Mouse (Mus musculus) hindbrain, embryonic 12.5 days (tissue): ENCODE measurements around the gene Fignl1. TPM values are rescaled to one million over a fixed set of nuclear protein-coding genes. Genes with fewer than 3 reads are reported as not detected.
A peak's percentile ranks its signal among the peaks of the same experiment; 100 is the strongest.

Source experiments
- ATAC-seq: fragments of 200-750 bp; cut with Nextera tagmentation; 2 replicates; pipeline ENCODE4 v1.8.0; 2017; ENCODE audit warnings: moderate TSS enrichment; ENCODE audit not compliant: low FRiP score
- H3K27ac ChIP-seq: fragments of 300-500 bp; sonication (generic); 2 replicates; pipeline ENCODE4 v1.5.1; 2016; ENCODE audit warnings: mild to moderate bottlenecking
- H3K27me3 ChIP-seq: fragments of 300-500 bp; sonication (generic); 2 replicates; pipeline ENCODE4 v1.6.1; 2016; ENCODE audit warnings: mild to moderate bottlenecking
- H3K36me3 ChIP-seq: fragments of 300-500 bp; sonication (generic); 2 replicates; pipeline ENCODE4 v1.6.1; 2016; ENCODE audit warnings: mild to moderate bottlenecking
- H3K4me1 ChIP-seq: fragments of 300-500 bp; sonication (generic); 2 replicates; pipeline ENCODE4 v1.6.1; 2016
- H3K4me2 ChIP-seq: fragments of 300-500 bp; sonication (generic); replicated peaks from 2 replicates; pipeline ENCODE4 v1.6.1; 2016; ENCODE audit warnings: mild to moderate bottlenecking
- H3K4me3 ChIP-seq: fragments of 300-500 bp; sonication (generic); 2 replicates; pipeline ENCODE4 v1.5.1; 2016; ENCODE audit warnings: mild to moderate bottlenecking
- H3K9ac ChIP-seq: fragments of 300-500 bp; sonication (generic); 2 replicates; pipeline ENCODE4 v1.6.1; 2016; ENCODE audit warnings: mild to moderate bottlenecking, moderate library complexity
- H3K9me3 ChIP-seq: fragments of 300-500 bp; sonication (generic); replicated peaks from 2 replicates; pipeline ENCODE4 v1.6.1; 2016; ENCODE audit warnings: mild to moderate bottlenecking
- WGBS: fragments of 180-500 bp; shearing (Covaris S2); methylation state at CpG from one replicate; pipeline ENCODE4 v1.1.7; 2016; 5-methylcytosine and 5-hydroxymethylcytosine counted together
- polyA plus RNA-seq: library from polyadenylated mRNA; unstranded; fragments of >200 nt; fragmentation: Nextera tagmentation; extraction: Ambion mirVana; gene quantifications from 2 replicates; pipeline ENCODE4 v1.2.1, GENCODE M21; 2016

The Fignl1 gene
- 41.0 and 41.1 TPM in 2 replicates for polyA plus RNA-seq

- Histone ChIP-seq H3K4me3 (peak within 1 kb of the TSS; percentile 47), H3K9me3 (no peaks in the 10 kb centered on the region), H3K27ac (peak within 1 kb of the TSS; percentile 97), H3K4me2 (peak within 1 kb of the TSS; percentile 83), H3K36me3 (no peaks in the 10 kb centered on the region; the same call in 1 of the 2 replicates), H3K9ac (peak within 1 kb of the TSS; percentile 76), H3K27me3 (no peaks in the 10 kb centered on the region), H3K4me1 (peaks cover 8% of the 10 kb centered on the region; the same call in 1 of the 2 replicates)
- WGBS, result under 1% methylated on average over 53 of the region's 53 CpGs
- peak; percentile 96 for ATAC-seq
Observed at GRCm38 (mm10) chr11:11808820-11809403, at the start of gene Fignl1. Gene Fignl1 (minus strand): TSS chr11:11808962.

DNA sequence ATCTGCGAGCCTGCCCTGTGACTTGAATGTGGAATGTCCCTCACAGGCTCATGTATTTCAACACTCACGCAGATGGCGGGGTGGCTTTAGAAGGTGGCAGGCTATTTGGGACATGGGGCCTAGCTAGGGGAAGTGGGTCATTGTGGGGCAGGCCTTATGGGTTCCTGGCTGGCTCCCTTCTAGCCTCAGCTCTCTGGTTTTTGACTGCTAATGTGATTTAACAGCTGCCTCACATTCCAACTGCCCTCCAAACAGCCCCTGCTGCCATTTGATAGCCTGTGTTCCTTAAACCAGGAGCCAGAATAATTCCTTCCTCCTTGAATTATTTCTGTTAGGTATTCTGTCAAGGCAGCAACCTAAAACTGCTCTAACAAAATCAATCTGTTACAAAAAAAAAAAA, 48.2 kb upstream of the Fignl1 start:
- 87% methylated on average over 3 of the region's 3 CpGs for WGBS
- Histone ChIP-seq H3K36me3 (no peaks in the 10 kb centered on the region), H3K9ac (no peak overlapping the region), H3K27ac (no peak overlapping the region), H3K4me3 (no peak overlapping the region), H3K4me1 (peaks cover 16% of the 10 kb centered on the region), H3K4me2 (no peak overlapping the region), H3K27me3 (no peaks in the 10 kb centered on the region), H3K9me3 (0 out of 2 replicates have a peak, but pooled peaks cover 3% of the 10 kb centered on the region)
- no peak for ATAC-seq

- no peak overlapping the region for H3K9ac ChIP-seq
- peak overlapping the region; percentile 78 for H3K27ac ChIP-seq
- 33% methylated on average over 11 of the region's 11 CpGs for WGBS
- 0 out of 2 replicates have a peak, but pooled peaks cover 3% of the 10 kb centered on the region for H3K9me3 ChIP-seq
- peak; percentile 41; the same call in 1 of the 2 replicates for ATAC-seq
- H3K4me2 ChIP-seq, result no peak overlapping the region
- H3K36me3 ChIP-seq, result no peaks in the 10 kb centered on the region
- no peak overlapping the region for H3K4me3 ChIP-seq
- no peaks in the 10 kb centered on the region for H3K27me3 ChIP-seq
- H3K4me1 ChIP-seq, result peaks cover 24% of the 10 kb centered on the region
Observed at GRCm38 (mm10) chr11:11855685-11856131, 46.9 kb upstream of the Fignl1 start.

DNA sequence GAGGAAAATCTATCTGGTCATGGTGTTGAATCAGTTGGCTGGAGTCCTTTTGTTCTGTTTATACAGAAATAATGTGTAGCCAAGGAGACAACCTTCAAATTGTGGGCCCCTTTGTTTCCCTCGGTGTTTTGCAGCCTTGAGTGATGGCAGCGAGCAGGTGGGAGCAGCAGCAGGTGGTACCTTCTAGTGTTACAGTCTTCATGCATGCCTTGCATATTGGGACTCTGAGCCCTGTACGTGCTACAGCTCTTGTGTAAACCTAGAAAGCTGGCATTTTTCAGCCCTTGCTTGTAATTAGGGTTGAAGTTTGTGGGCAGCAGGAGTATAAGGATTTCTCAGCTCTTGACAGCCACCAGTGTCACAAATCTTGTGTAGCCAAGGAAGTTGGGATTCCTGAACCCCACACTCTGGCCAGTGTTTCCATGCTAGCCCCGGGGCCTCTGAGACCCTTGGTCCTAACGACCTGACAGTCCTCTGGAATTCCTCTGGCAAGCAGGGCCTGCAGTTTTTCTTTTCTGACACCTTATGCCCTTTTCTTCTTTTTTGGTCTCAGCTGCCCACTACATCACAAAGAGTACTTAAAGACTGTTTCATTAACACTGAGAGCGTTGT, 46.4 kb upstream of the Fignl1 start:
- no peak overlapping the region for H3K4me2 ChIP-seq
- H3K9me3 ChIP-seq, result 0 out of 2 replicates have a peak, but pooled peaks cover 3% of the 10 kb centered on the region
- H3K4me1 ChIP-seq, result peaks cover 29% of the 10 kb centered on the region
- H3K4me3 ChIP-seq, result no peak overlapping the region
- no peaks in the 10 kb centered on the region for H3K36me3 ChIP-seq
- peak; percentile 64 for ATAC-seq
- peak overlapping the region; percentile 78 for H3K27ac ChIP-seq
- H3K9ac ChIP-seq, result no peak overlapping the region
- 20% methylated on average over 6 of the region's 6 CpGs for WGBS
- H3K27me3 ChIP-seq, result no peaks in the 10 kb centered on the region

DNA sequence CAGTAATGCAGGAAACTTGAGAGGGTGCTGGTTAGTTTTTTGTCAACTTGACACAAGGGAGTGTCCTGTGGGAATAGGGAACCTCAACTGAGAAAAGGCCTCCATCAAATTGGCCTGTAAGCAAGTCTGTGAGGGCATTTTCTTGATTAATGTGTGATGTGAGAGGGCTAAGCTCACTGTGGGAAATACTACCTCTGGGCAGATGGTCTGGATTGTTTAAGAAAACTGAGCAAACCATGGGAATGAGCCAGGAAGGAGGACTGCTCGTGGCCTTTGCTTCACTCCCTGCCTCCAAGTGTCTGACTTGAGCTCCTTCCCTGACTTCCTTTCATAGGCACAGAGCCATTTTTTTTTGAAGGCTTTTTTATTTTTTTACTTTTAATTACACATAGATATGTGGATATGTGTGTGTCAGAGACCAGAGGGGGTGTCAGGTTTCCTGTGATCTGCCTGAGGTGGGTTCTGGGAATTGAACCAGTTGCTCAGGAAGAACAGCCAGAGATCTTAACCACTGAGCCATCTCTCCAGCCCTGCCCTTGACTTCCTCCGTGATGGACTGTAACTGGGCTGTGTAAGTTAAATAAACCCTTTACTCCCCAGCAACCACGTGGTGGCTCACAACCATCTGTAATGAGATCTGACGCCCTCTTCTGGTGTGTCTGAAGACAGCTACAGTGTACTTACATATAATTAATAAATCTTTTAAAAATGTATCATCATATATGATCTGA, 45.1 kb upstream of the Fignl1 start:
- Histone ChIP-seq H3K9me3 (0 out of 2 replicates have a peak, but pooled peaks cover 3% of the 10 kb centered on the region), H3K27me3 (no peaks in the 10 kb centered on the region), H3K4me3 (no peak overlapping the region), H3K4me1 (peaks cover 31% of the 10 kb centered on the region), H3K9ac (no peak overlapping the region), H3K27ac (peak overlapping the region; percentile 78), H3K36me3 (no peaks in the 10 kb centered on the region), H3K4me2 (no peak overlapping the region)
- ATAC-seq, result no peak
- 43% methylated on average over 4 of the region's 4 CpGs for WGBS

DNA sequence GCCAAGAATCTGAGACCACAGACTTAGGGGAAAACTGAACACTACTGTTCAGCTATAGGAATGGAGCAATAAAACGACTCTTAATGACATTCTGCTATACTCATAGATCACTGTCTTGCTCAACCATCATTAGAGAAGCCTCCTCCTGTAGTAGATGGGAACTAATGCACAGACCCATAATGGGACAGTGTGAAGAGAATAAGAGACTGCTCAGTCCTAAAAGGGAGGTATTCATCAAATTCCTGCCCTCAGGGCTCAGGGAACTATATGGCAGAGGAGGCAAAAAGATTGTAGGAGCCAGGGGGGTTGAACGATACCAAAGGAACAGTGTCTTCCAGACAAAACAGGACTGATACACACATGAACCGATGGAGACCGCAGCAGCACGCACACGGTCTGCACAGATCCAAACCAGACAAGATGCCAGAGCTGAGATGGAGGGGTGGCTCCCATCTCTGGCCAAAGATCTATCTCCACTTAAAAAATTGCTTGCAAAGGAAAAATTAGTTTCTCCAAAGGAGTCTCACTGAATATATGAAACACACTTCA, 43.3 kb upstream of the Fignl1 start:
- WGBS, result 72% methylated on average over 6 of the region's 6 CpGs
- H3K4me1 ChIP-seq, result peaks cover 31% of the 10 kb centered on the region
- no peak overlapping the region for H3K9ac ChIP-seq
- 0 out of 2 replicates have a peak, but pooled peaks cover 3% of the 10 kb centered on the region for H3K9me3 ChIP-seq
- peak overlapping the region; percentile 32 for H3K27ac ChIP-seq
- ATAC-seq, result peak; percentile 21; the same call in 1 of the 2 replicates
- H3K27me3 ChIP-seq, result no peaks in the 10 kb centered on the region
- no peak overlapping the region for H3K4me3 ChIP-seq
- H3K36me3 ChIP-seq, result no peaks in the 10 kb centered on the region
- H3K4me2 ChIP-seq, result no peak overlapping the region

GRCm38 (mm10) chr11:11850476-11851267, 41.9 kb upstream of the Fignl1 start:
- H3K9ac ChIP-seq, result no peak overlapping the region
- H3K36me3 ChIP-seq, result no peaks in the 10 kb centered on the region
- H3K27me3 ChIP-seq, result no peaks in the 10 kb centered on the region
- peaks cover 27% of the 10 kb centered on the region for H3K4me1 ChIP-seq
- no peaks in the 10 kb centered on the region for H3K9me3 ChIP-seq
- H3K27ac ChIP-seq, result peak overlapping the region; percentile 32
- 68% methylated on average over 6 of the region's 6 CpGs for WGBS
- no peak overlapping the region for H3K4me2 ChIP-seq
- no peak overlapping the region for H3K4me3 ChIP-seq
- ATAC-seq, result 0 out of 2 replicates have a peak, but pooled peaks have one; percentile 46

- H3K27ac ChIP-seq, result peak overlapping the region; percentile 32
- H3K4me1 ChIP-seq, result peaks cover 20% of the 10 kb centered on the region
- H3K9ac ChIP-seq, result no peak overlapping the region
- WGBS, result 70% methylated on average over 13 of the region's 13 CpGs
- ATAC-seq, result no peak
- no peaks in the 10 kb centered on the region for H3K36me3 ChIP-seq
- H3K27me3 ChIP-seq, result no peaks in the 10 kb centered on the region
- no peak overlapping the region for H3K4me2 ChIP-seq
- H3K4me3 ChIP-seq, result no peak overlapping the region
- H3K9me3 ChIP-seq, result no peaks in the 10 kb centered on the region
Observed at GRCm38 (mm10) chr11:11849513-11850311, 41.0 kb upstream of the Fignl1 start.

GRCm38 (mm10) chr11:11848467-11848866, 39.7 kb upstream of the Fignl1 start:
- ATAC-seq, result no peak
- no peak overlapping the region for H3K4me2 ChIP-seq
- H3K27ac ChIP-seq, result no peak overlapping the region

GRCm38 (mm10) chr11:11845044-11845443, 36.3 kb upstream of the Fignl1 start:
- H3K27ac ChIP-seq, result peak overlapping the region; percentile 55; the same call in 1 of the 2 replicates
- H3K4me1 ChIP-seq, result peaks cover 12% of the 10 kb centered on the region
- H3K27me3 ChIP-seq, result no peaks in the 10 kb centered on the region
- H3K4me2 ChIP-seq, result no peak overlapping the region
- H3K9me3 ChIP-seq, result no peaks in the 10 kb centered on the region
- WGBS, result 57% methylated on average over 8 of the region's 8 CpGs
- no peaks in the 10 kb centered on the region for H3K36me3 ChIP-seq
- ATAC-seq, result no peak
- no peak overlapping the region for H3K4me3 ChIP-seq
- no peak overlapping the region for H3K9ac ChIP-seq

More at GRCm38 (mm10) chr11:11848467-11848866, 39.7 kb upstream of the Fignl1 start:
- no peak overlapping the region for H3K9ac ChIP-seq
- H3K27me3 ChIP-seq, result no peaks in the 10 kb centered on the region
- no peak overlapping the region for H3K4me3 ChIP-seq
- peaks cover 26% of the 10 kb centered on the region for H3K4me1 ChIP-seq
- 91% methylated on average over 4 of the region's 4 CpGs for WGBS
- no peaks in the 10 kb centered on the region for H3K9me3 ChIP-seq
- H3K36me3 ChIP-seq, result no peaks in the 10 kb centered on the region
